Mouse (Mus musculus): ENCODE measurements at regions not wholly inside any gene's neighbourhood (a gene's known extent, or its start where the extent isn't known, plus 50 kb on each side); places are given as distances from the start of the nearest gene placed in this dataset.

- TF ChIP-seq FLI1 (IDR thresholded peaks at IDR 0.05; ENCODE audit: low read length) (no peak), GATA1 (IDR thresholded peaks at IDR 0.05; ENCODE audit: borderline replicate concordance, low read length) (no peak)
These were observed 111.5 kb upstream of the Ssbp2 start for GRCm38 (mm10) chr13:91348489-91349083.
